Mouse (Mus musculus): ENCODE results near the gene Twnk.

- TF ChIP-seq CTCF (conservative IDR thresholded peaks at IDR 0.05; ENCODE audit: low read length) (no peak), NANOG (IDR thresholded peaks at IDR 0.05; ENCODE audit: borderline replicate concordance, low read length) (no peak), POU5F1 (IDR thresholded peaks at IDR 0.05; ENCODE audit: borderline replicate concordance, low read length) (no peak)
Observed at GRCm38 (mm10) chr19:45046523-45047321, 41.3 kb downstream of the Twnk start.

Data from E14TG2a.4 (cell line).